Comparison of ENCODE assay signal across 7 mouse cellular contexts in genomic region chr1:154786243-154786669, GRCm38 (mm10).
DNase-seq lines count a peak whose midpoint lies in the region; ATAC-seq lines count a peak whose summit lies in the region.

No protein-coding gene starts in this region.

- no peaks in the 10 kb centered on the region for H3K9me3 ChIP-seq in intestine, embryonic 15.5 days
- H3K9me3 ChIP-seq in midbrain, embryonic 10.5 days (replicated peaks): no peaks in the 10 kb centered on the region

- no peaks in the 10 kb centered on the region for H3K36me3 ChIP-seq in intestine, embryonic 15.5 days
- no peaks in the 10 kb centered on the region for H3K36me3 ChIP-seq in midbrain, embryonic 10.5 days

- 0 out of 2 replicates have a peak, but pooled peaks cover 2% of the 10 kb centered on the region for H3K4me1 ChIP-seq in intestine, embryonic 15.5 days (replicated peaks)
- H3K4me1 ChIP-seq in midbrain, embryonic 10.5 days: peaks cover 21% of the 10 kb centered on the region

- peaks cover 8% of the 10 kb centered on the region; the same call in 1 of the 2 replicates for H3K27me3 ChIP-seq in intestine, embryonic 15.5 days (replicated peaks)
- peaks cover 32% of the 10 kb centered on the region for H3K27me3 ChIP-seq in midbrain, embryonic 10.5 days (ENCODE audit: low read depth, poor library complexity, severe bottlenecking)

- intact Hi-C loops in left cerebral cortex, postnatal 14 days (cut with DNase I): loop anchor here (1.0 to 5.0 kb wide), 4 partner anchors 220 to 504 kb away; no protein-coding TSS in a partner anchor

- no peak overlapping the region for H3K4me3 ChIP-seq in intestine, embryonic 15.5 days (replicated peaks)
- H3K4me3 ChIP-seq in midbrain, embryonic 10.5 days: no peak overlapping the region

- ATAC-seq in intestine, embryonic 15.5 days: peak; percentile 78

- WGBS in intestine, embryonic 15.5 days: 7% methylated on average over 4 of the region's 4 CpGs
- whole genome bisulfite sequencing in midbrain, embryonic 10.5 days: 7% methylated on average over 4 of the region's 4 CpGs

- DNase-seq in adrenal gland, adult 2 months: peak; percentile 69
- peak; percentile 77 for DNase-seq in embryo, embryonic 11.5 days (ENCODE audit: low read depth, low spot score)
- DNase-seq in gastrocnemius, postnatal 4 days (ENCODE audit: low spot score in 2 of 2): peak; percentile 41 to 68
- peak; percentile 90 to 91 for DNase-seq in left cerebral cortex, postnatal 14 days (ENCODE audit: low spot score in 2 of 2)
- DNase-seq in midbrain, embryonic 10.5 days (ENCODE audit: low spot score): peak; percentile 75
- DNase-seq in right cerebral cortex, postnatal 36 days (ENCODE audit: low spot score in 2 of 2): peak; percentile 64 to 73

- 0 out of 2 replicates have a peak overlapping the region, but pooled peaks have one; percentile 22 for H3K4me2 ChIP-seq in intestine, embryonic 15.5 days (replicated peaks)

- H3K27ac ChIP-seq in intestine, embryonic 15.5 days: no peak overlapping the region
- H3K27ac ChIP-seq in midbrain, embryonic 10.5 days (replicated peaks): no peak overlapping the region

- no peak overlapping the region for H3K9ac ChIP-seq in intestine, embryonic 15.5 days
